In genomic region chr19:24705395-24705794, GRCm38 (mm10) we compare ENCODE assay signal across 9 mouse cellular contexts. TPM values are rescaled to one million over a fixed set of nuclear protein-coding genes. Genes with fewer than 3 reads are reported as not detected.
DNase-seq lines count a peak whose midpoint lies in the region; ATAC-seq and TF ChIP-seq lines count a peak whose summit lies in the region.
"Had no signal": no experiment of that assay in that cellular context is flagged by ENCODE, and none has a peak within 500 bp of the region (broad histone marks: within the 10 kb centered on the region; RNA-seq: fewer than 3 reads in every experiment).

No protein-coding gene starts in this region.

- no peak overlapping the region for H3K4me3 ChIP-seq in kidney, adult 2 months (ENCODE audit: insufficient read depth, low read depth, low read length)
- H3K4me3 ChIP-seq in kidney, embryonic 14.5 days (ENCODE audit: low read length), result no peak overlapping the region
- H3K4me3 ChIP-seq in thymus, adult 2 months (ENCODE audit: control insufficient read depth, insufficient read depth, low read length), result no peak overlapping the region
- H3K4me3 ChIP-seq in stomach, postnatal 0 days (ENCODE audit: low read depth, low read length), result no peak overlapping the region
- no peak overlapping the region for H3K4me3 ChIP-seq in forebrain, embryonic 13.5 days
- H3K4me3 ChIP-seq: megakaryocyte, embryonic 14.5 days had no signal

- no peak for TF ChIP-seq CTCF in kidney, adult 2 months (conservative IDR thresholded peaks at IDR 0.05; ENCODE audit: insufficient read depth, insufficient read length, low read depth, low read length)
- TF ChIP-seq CTCF in thymus, adult 2 months (IDR thresholded peaks at IDR 0.05; ENCODE audit: borderline replicate concordance, control insufficient read depth, extremely low read depth, insufficient read depth, low read length, poor library complexity), result no peak
- TF ChIP-seq CTCF in stomach, postnatal 0 days (IDR thresholded peaks at IDR 0.05; ENCODE audit: low read depth), result peak; percentile 70

- peaks cover 3% of the 10 kb centered on the region; the same call in 1 of the 2 replicates for H3K4me1 ChIP-seq in kidney, adult 2 months (ENCODE audit: control insufficient read depth, insufficient read depth, low read length)
- H3K4me1 ChIP-seq in kidney, embryonic 14.5 days (ENCODE audit: control insufficient read depth, insufficient read depth, low read length), result no peaks in the 10 kb centered on the region; the same call in none of the 2 replicates
- no peaks in the 10 kb centered on the region for H3K4me1 ChIP-seq in thymus, adult 2 months (replicated peaks; ENCODE audit: control insufficient read depth, insufficient read depth, low read length)
- H3K4me1 ChIP-seq in stomach, postnatal 0 days (replicated peaks; ENCODE audit: control insufficient read depth, insufficient read depth), result peaks cover 6% of the 10 kb centered on the region
- H3K4me1 ChIP-seq in forebrain, embryonic 13.5 days, result no peaks in the 10 kb centered on the region

- TF ChIP-seq POLR2A in kidney, adult 2 months (IDR thresholded peaks at IDR 0.05; ENCODE audit: low read depth, low read length), result no peak
- TF ChIP-seq POLR2A in thymus, adult 2 months (IDR thresholded peaks at IDR 0.05; ENCODE audit: control insufficient read depth, extremely low read depth, insufficient read depth, low read length, poor library complexity), result no peak

- H3K27ac ChIP-seq in kidney, adult 2 months (ENCODE audit: insufficient read depth, low read depth, low read length), result no peak overlapping the region
- H3K27ac ChIP-seq in kidney, embryonic 14.5 days (ENCODE audit: low read depth, low read length), result no peak overlapping the region
- H3K27ac ChIP-seq in thymus, adult 2 months (ENCODE audit: control insufficient read depth, insufficient read depth, low read length), result no peak overlapping the region
- no peak overlapping the region for H3K27ac ChIP-seq in stomach, postnatal 0 days (replicated peaks)
- no peak overlapping the region for H3K27ac ChIP-seq in forebrain, embryonic 13.5 days

- H3K36me3 ChIP-seq in kidney, adult 2 months (ENCODE audit: control insufficient read depth, insufficient read depth, low read length), result no peaks in the 10 kb centered on the region
- H3K36me3 ChIP-seq in kidney, embryonic 14.5 days (ENCODE audit: control insufficient read depth, insufficient read depth, low read length), result no peaks in the 10 kb centered on the region
- no peaks in the 10 kb centered on the region for H3K36me3 ChIP-seq in thymus, adult 2 months (ENCODE audit: control insufficient read depth, insufficient read depth, low read length)
- no peaks in the 10 kb centered on the region for H3K36me3 ChIP-seq in stomach, postnatal 0 days (ENCODE audit: control insufficient read depth, insufficient read depth, low read length)
- H3K36me3 ChIP-seq in forebrain, embryonic 13.5 days (ENCODE audit: poor library complexity, severe bottlenecking), result no peaks in the 10 kb centered on the region

- DNase-seq in kidney, adult 2 months, result peak; percentile 50
- DNase-seq in thymus, adult 2 months, result peak; percentile 27
- no peak for DNase-seq in thymus, adult 18-20 months
- peak; percentile 34 for DNase-seq in embryo, embryonic 11.5 days (ENCODE audit: low read depth, low spot score)
- DNase-seq in stomach, postnatal 0 days (ENCODE audit: low spot score), result no peak
- DNase-seq in right cerebral cortex, postnatal 25 days, result no peak

- ATAC-seq in kidney, embryonic 14.5 days (ENCODE audit: low FRiP score, low TSS enrichment), result no peak
- no peak for ATAC-seq in stomach, postnatal 0 days (ENCODE audit: low FRiP score, low TSS enrichment)
- ATAC-seq in forebrain, embryonic 13.5 days, result no peak

- no peak overlapping the region for H3K4me2 ChIP-seq in kidney, embryonic 14.5 days (replicated peaks; ENCODE audit: low read depth, low read length)
- no peak overlapping the region for H3K4me2 ChIP-seq in stomach, postnatal 0 days (replicated peaks; ENCODE audit: low read depth)
- no peak overlapping the region for H3K4me2 ChIP-seq in forebrain, embryonic 13.5 days

- H3K27me3 ChIP-seq in kidney, adult 2 months (replicated peaks; ENCODE audit: control insufficient read depth, insufficient read depth, low read length), result no peaks in the 10 kb centered on the region
- no peaks in the 10 kb centered on the region for H3K27me3 ChIP-seq in kidney, embryonic 14.5 days (ENCODE audit: control insufficient read depth, insufficient read depth, low read length)
- H3K27me3 ChIP-seq in thymus, adult 2 months (ENCODE audit: control insufficient read depth, insufficient read depth, low read length), result no peaks in the 10 kb centered on the region
- H3K27me3 ChIP-seq in stomach, postnatal 0 days (ENCODE audit: control insufficient read depth, insufficient read depth, low read length), result no peaks in the 10 kb centered on the region
- no peaks in the 10 kb centered on the region for H3K27me3 ChIP-seq in forebrain, embryonic 13.5 days

- no peak overlapping the region for H3K9ac ChIP-seq in kidney, embryonic 14.5 days (ENCODE audit: low read depth, low read length)
- no peak overlapping the region for H3K9ac ChIP-seq in stomach, postnatal 0 days (ENCODE audit: low read length)
- no peak overlapping the region for H3K9ac ChIP-seq in forebrain, embryonic 13.5 days

- no peak for TF ChIP-seq EP300 in stomach, postnatal 0 days (optimal IDR thresholded peaks at IDR 0.05)

- WGBS in kidney, adult 2 months, result 88% methylated on average over 1 of the region's 1 CpGs
- WGBS in kidney, embryonic 14.5 days, result 69% methylated on average over 1 of the region's 1 CpGs
- 95% methylated on average over 1 of the region's 1 CpGs for WGBS in thymus, adult 2 months
- 81% methylated on average over 1 of the region's 1 CpGs for WGBS in stomach, postnatal 0 days
- 64% methylated on average over 1 of the region's 1 CpGs for WGBS in forebrain, embryonic 13.5 days

- no peaks in the 10 kb centered on the region for H3K9me3 ChIP-seq in kidney, embryonic 14.5 days (ENCODE audit: control insufficient read depth, low read length)
- no peaks in the 10 kb centered on the region for H3K9me3 ChIP-seq in stomach, postnatal 0 days (ENCODE audit: control insufficient read depth, low read length)
- H3K9me3 ChIP-seq in forebrain, embryonic 13.5 days (replicated peaks), result no peaks in the 10 kb centered on the region
- H3K9me3 ChIP-seq: megakaryocyte, embryonic 14.5 days had no signal

RNA-seq across cellular contexts. Expression of gene Tmem252, which starts 31.6 kb away (rescaled TPM):
- 16.0 and 17.4 TPM in 2 replicates for polyA plus RNA-seq in kidney, adult 2 months (2012; rRNA removed)
- 2.8 and 3.3 TPM in 2 replicates for polyA plus RNA-seq in kidney, embryonic 14.5 days (2014; fragmentation: Nextera tagmentation; extraction: Ambion mirVana)
- polyA plus RNA-seq in thymus, adult 2 months (2012; rRNA removed), result 0.08 and 0.31 TPM in 2 replicates
- 5.8 and 6.1 TPM in 2 replicates for polyA plus RNA-seq in stomach, postnatal 0 days (2015; fragmentation: Nextera tagmentation; extraction: Ambion mirVana)
- 0.84 and 0.88 TPM in 2 replicates for polyA plus RNA-seq in forebrain, embryonic 13.5 days (2015; fragmentation: Nextera tagmentation; extraction: Ambion mirVana)

Comparison
In these comparisons a context has a peak if more than half of its experiments do, and no peak if none do; other contexts are left out.
1. DNase-seq: peak in kidney, adult 2 months (single experiment), thymus, adult 2 months (single experiment) and embryo, embryonic 11.5 days (single experiment); none in thymus, adult 18-20 months (0 of 2), stomach, postnatal 0 days (single experiment) and right cerebral cortex, postnatal 25 days (single experiment).